Mouse (Mus musculus): ENCODE measurements around the gene Peli1. TPM values are rescaled to one million over a fixed set of nuclear protein-coding genes. Genes with fewer than 3 reads are reported as not detected.

Gene Peli1
- polyA plus RNA-seq, 1 experiment from 2014 or later = 9.8 TPM

DNA sequence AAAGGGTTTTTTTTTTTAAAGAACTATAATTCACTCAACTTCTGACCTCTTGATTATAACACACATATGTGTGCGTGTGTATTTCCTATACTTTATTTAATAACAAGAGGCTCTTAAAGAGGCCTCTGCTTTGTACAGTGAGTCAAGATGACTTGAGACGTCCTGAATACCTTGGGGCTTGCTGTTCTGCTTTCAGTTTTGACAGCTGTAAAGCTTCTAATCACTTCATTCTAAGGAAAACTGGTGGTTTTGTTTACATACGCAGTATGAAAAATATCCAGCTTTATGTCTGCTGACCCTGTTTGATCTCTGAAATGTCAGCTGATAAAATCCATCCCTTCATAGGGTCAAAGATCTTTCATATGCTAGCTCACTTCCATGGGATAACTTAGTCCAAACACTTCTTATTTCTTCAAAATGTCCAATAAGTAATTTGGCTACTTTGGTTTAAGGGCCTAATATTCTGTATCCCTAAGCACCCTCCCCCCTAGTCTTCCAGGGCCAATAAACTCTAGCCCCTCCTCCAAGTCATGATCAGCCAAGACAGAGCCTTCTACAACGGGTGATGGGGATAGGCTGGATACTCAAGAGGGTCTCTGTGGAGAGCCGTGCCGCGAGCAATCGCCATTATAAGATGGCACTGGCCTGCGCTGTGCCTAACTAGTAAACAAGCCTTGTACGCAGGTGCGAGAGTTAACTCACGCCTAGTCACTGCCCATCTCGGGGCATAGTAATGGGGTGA, 34.8 kb upstream of the Peli1 start:
- Histone ChIP-seq H3K27ac (ENCODE audit: low read depth) (no peak overlapping the region), H3K4me2 (ENCODE audit: low read depth, low read length) (no peak overlapping the region), H3K9me3 (ENCODE audit: low read length) (no peaks in the 10 kb centered on the region), H3K9ac (replicated peaks) (no peak overlapping the region), H3K4me3 (ENCODE audit: low read depth, low read length) (no peak overlapping the region), H3K4me1 (ENCODE audit: insufficient read depth) (no peaks in the 10 kb centered on the region), H3K27me3 (ENCODE audit: insufficient read depth, low read length) (no peaks in the 10 kb centered on the region), H3K36me3 (replicated peaks; ENCODE audit: insufficient read depth, low read length) (no peaks in the 10 kb centered on the region)
- DNase-seq = no peak
- TF ChIP-seq CTCF (IDR thresholded peaks at IDR 0.05; ENCODE audit: low read depth) = no peak
- 83% methylated on average over 13 of the region's 13 CpGs for WGBS (ENCODE audit: insufficient replicate concordance)
- ATAC-seq = no peak

DNA sequence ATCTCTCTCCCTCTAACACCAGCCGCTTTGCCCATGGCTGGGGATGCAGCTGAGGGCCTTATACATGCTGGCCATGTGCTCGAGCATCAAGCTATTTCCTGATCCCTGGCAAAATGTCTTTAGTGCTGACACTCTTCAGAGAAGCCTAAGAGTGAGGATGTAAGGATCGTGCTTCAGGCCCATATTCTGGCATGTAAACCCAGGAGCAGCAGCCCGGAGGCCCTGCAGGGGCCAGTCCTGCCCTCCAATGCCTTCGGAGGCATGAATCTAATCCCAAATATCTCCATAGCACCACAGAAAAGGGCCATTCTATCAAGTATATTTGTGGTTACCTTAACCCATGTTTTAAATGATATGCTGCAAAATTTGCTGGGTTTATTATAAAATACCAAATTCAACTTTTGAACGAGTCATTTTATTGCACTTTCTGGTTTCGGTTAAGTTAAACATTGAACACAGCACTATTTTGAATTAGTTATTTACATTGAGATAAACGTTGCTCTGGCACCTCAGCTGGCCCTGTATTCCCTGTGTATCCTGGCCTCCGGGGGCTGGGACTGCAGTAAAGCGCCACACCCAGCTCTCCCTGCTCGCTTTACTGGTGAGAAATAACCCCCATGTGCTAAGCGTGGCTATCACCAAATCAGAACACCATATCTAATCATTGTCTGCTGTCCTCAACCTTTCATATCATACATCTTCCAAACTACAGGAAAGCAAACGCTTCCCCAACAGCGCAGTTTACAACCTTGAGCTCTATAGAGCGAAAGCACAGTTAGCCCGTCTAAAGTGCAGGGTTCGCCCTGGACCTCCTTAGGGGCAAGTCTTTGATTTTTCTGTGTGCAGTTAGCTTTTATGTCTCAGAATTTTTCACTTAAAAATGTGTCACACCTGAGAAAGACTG, 33.3 kb upstream of the Peli1 start:
- Histone ChIP-seq H3K27ac (ENCODE audit: low read depth) (peak overlapping the region; percentile 64), H3K27me3 (ENCODE audit: insufficient read depth, low read length) (no peaks in the 10 kb centered on the region), H3K4me3 (ENCODE audit: low read depth, low read length) (no peak overlapping the region), H3K4me1 (ENCODE audit: insufficient read depth) (no peaks in the 10 kb centered on the region), H3K4me2 (ENCODE audit: low read depth, low read length) (peak overlapping the region; percentile 47), H3K9me3 (ENCODE audit: low read length) (no peaks in the 10 kb centered on the region), H3K36me3 (replicated peaks; ENCODE audit: insufficient read depth, low read length) (no peaks in the 10 kb centered on the region), H3K9ac (replicated peaks) (no peak overlapping the region)
- no peak for TF ChIP-seq EP300 (IDR thresholded peaks at IDR 0.05; ENCODE audit: low read depth)
- TF ChIP-seq CTCF (IDR thresholded peaks at IDR 0.05; ENCODE audit: low read depth) = no peak
- WGBS (ENCODE audit: insufficient replicate concordance) = 59% methylated on average over 17 of the region's 17 CpGs
- DNase-seq (no peak), ATAC-seq (peak; percentile 72)

DNA sequence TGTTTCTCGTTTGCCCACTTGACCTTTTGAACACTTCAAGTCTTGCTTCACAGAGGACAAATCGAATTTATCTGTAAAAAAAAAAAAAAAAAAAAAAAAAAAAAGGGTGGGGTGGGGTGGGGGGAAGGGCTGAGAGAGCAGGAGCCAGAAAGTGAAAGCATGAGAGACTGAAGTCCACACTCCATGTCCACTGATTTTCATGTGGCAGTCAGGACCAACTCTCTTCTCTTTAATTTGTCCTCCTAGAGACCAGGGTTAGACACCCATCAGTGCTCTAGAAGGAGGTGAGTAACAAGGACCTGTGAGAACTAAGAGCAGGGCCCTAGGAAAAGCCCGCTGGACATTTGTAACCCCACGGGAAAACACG, 32.7 kb upstream of the Peli1 start:
- H3K4me1 ChIP-seq (ENCODE audit: insufficient read depth) = no peaks in the 10 kb centered on the region
- peak; percentile 78 for ATAC-seq

DNA sequence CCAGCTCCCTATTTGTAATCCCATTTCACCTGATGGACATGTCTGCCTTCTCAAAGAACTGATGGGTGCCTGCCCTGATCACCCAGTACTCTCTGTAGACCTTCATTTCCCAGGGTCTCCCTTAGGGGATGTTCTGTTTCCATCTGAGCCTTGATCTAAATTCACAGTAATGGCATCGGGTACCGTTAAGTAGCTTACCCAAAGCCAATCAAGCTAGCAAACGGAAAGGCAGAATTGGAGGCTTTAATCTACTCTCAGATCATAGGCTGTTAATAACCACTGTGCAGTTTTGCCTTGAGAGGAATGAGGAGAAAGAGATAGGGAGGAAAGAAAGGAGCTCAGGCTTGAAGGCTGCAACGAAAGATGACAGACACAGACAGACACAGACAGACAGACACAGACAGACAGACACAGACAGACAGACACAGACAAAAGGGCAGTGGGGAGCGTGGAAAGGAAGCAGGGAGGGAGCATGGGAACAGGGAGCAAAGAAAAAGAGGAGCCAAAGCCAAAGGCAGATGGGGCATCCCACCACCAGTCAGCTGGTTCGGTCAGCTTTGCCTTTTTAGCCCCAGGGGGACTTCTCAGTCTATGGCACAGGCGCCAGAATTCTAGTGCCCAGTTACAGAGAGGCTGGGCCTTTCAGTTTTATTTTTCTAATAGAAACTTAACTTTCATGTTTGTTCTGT, 30.6 kb upstream of the Peli1 start:
- TF ChIP-seq EP300 (IDR thresholded peaks at IDR 0.05; ENCODE audit: low read depth) = no peak
- TF ChIP-seq CTCF (IDR thresholded peaks at IDR 0.05; ENCODE audit: low read depth) = no peak
- Histone ChIP-seq H3K9ac (replicated peaks) (no peak overlapping the region), H3K4me3 (ENCODE audit: low read depth, low read length) (no peak overlapping the region), H3K4me2 (ENCODE audit: low read depth, low read length) (no peak overlapping the region), H3K9me3 (ENCODE audit: low read length) (no peaks in the 10 kb centered on the region), H3K4me1 (ENCODE audit: insufficient read depth) (no peaks in the 10 kb centered on the region), H3K27ac (ENCODE audit: low read depth) (no peak overlapping the region), H3K27me3 (ENCODE audit: insufficient read depth, low read length) (no peaks in the 10 kb centered on the region), H3K36me3 (replicated peaks; ENCODE audit: insufficient read depth, low read length) (no peaks in the 10 kb centered on the region)
- WGBS (ENCODE audit: insufficient replicate concordance) = 73% methylated on average over 7 of the region's 7 CpGs
- ATAC-seq (no peak), DNase-seq (no peak)

More for the DNA sequence above, 32.7 kb upstream of the Peli1 start:
- no peak overlapping the region for H3K4me3 ChIP-seq (ENCODE audit: low read depth, low read length)
- H3K9me3 ChIP-seq (ENCODE audit: low read length) = no peaks in the 10 kb centered on the region
- H3K27me3 ChIP-seq (ENCODE audit: insufficient read depth, low read length) = no peaks in the 10 kb centered on the region
- no peak for DNase-seq
- no peak for TF ChIP-seq EP300 (IDR thresholded peaks at IDR 0.05; ENCODE audit: low read depth)
- TF ChIP-seq CTCF (IDR thresholded peaks at IDR 0.05; ENCODE audit: low read depth) = no peak
- H3K36me3 ChIP-seq (replicated peaks; ENCODE audit: insufficient read depth, low read length) = no peaks in the 10 kb centered on the region
- no peak overlapping the region for H3K9ac ChIP-seq (replicated peaks)
- H3K4me2 ChIP-seq (ENCODE audit: low read depth, low read length) = peak overlapping the region; percentile 47; the same call in 1 of the 2 replicates
- peak overlapping the region; percentile 48; the same call in 1 of the 2 replicates for H3K27ac ChIP-seq (ENCODE audit: low read depth)
- 60% methylated on average over 5 of the region's 5 CpGs for WGBS (ENCODE audit: insufficient replicate concordance)

DNA sequence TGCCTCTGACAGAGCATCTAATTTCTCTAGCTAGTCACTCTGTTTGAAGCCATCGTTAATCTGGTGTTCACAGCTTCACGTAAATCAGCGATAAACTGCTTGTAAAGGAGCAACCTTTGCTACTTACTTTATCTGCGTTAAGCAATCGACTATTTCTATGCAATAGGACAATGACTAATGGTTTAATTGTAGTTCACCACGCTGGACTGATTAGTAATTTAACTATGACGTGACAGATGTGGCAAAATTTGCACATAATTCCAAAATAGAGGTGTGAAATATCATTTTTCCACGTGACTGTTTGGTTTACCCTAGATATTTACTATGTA, 30.1 kb upstream of the Peli1 start:
- H3K27ac ChIP-seq (ENCODE audit: low read depth) = no peak overlapping the region
- no peak overlapping the region for H3K9ac ChIP-seq (replicated peaks)
- H3K27me3 ChIP-seq (ENCODE audit: insufficient read depth, low read length) = no peaks in the 10 kb centered on the region
- H3K4me3 ChIP-seq (ENCODE audit: low read depth, low read length) = no peak overlapping the region
- DNase-seq = no peak
- no peak for ATAC-seq
- 69% methylated on average over 8 of the region's 8 CpGs for WGBS (ENCODE audit: insufficient replicate concordance)
- H3K9me3 ChIP-seq (ENCODE audit: low read length) = no peaks in the 10 kb centered on the region
- no peaks in the 10 kb centered on the region for H3K4me1 ChIP-seq (ENCODE audit: insufficient read depth)
- no peaks in the 10 kb centered on the region for H3K36me3 ChIP-seq (replicated peaks; ENCODE audit: insufficient read depth, low read length)
- no peak overlapping the region for H3K4me2 ChIP-seq (ENCODE audit: low read depth, low read length)
- no peak for TF ChIP-seq CTCF (IDR thresholded peaks at IDR 0.05; ENCODE audit: low read depth)
- no peak for TF ChIP-seq EP300 (IDR thresholded peaks at IDR 0.05; ENCODE audit: low read depth)

DNA sequence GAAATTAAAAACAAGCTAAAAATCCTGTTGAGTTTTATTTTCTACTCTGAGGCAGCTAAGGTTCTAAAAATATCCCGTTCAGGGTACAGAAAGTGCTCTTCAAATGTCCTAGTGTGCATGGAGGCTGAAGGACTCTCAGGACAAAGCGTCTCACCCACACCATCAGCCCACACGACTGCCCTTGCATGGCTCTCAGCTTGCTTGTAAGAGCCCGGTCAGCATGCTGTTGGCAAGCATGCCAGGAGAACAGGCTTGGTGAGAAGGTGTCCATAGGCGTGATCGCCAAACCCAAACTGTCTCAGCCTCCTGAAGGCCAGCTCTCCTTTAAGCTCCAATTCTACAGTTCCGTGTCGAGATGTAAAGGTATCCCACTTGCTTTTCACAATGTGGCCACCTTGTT, 29.7 kb upstream of the Peli1 start:
- Histone ChIP-seq H3K9ac (replicated peaks) (no peak overlapping the region), H3K4me1 (ENCODE audit: insufficient read depth) (no peaks in the 10 kb centered on the region), H3K9me3 (ENCODE audit: low read length) (no peaks in the 10 kb centered on the region), H3K36me3 (replicated peaks; ENCODE audit: insufficient read depth, low read length) (no peaks in the 10 kb centered on the region), H3K27me3 (ENCODE audit: insufficient read depth, low read length) (no peaks in the 10 kb centered on the region), H3K4me2 (ENCODE audit: low read depth, low read length) (no peak overlapping the region), H3K27ac (ENCODE audit: low read depth) (no peak overlapping the region), H3K4me3 (ENCODE audit: low read depth, low read length) (no peak overlapping the region)
- ATAC-seq = no peak
- WGBS (ENCODE audit: insufficient replicate concordance) = 80% methylated on average over 8 of the region's 8 CpGs
- DNase-seq = no peak
- TF ChIP-seq EP300 (IDR thresholded peaks at IDR 0.05; ENCODE audit: low read depth) = no peak
- TF ChIP-seq CTCF (IDR thresholded peaks at IDR 0.05; ENCODE audit: low read depth) = no peak
